ENCODE assay signal across 8 mouse cellular contexts in genomic region chrX:107402915-107403912, GRCm38 (mm10). TPM values are rescaled to one million over a fixed set of nuclear protein-coding genes. Genes with fewer than 3 reads are reported as not detected.
A peak's percentile ranks its signal among the peaks of the same experiment; 100 is the strongest.
DNase-seq lines count a peak whose midpoint lies in the region; ATAC-seq and TF ChIP-seq lines count a peak whose summit lies in the region.

TSS of gene Itm2a (minus strand) at chrX:107403376.

- H3K9me3 ChIP-seq in kidney, embryonic 16.5 days (ENCODE audit: low read length), result no peaks in the 10 kb centered on the region
- H3K9me3 ChIP-seq in limb, embryonic 14.5 days (ENCODE audit: control insufficient read depth, low read length), result no peaks in the 10 kb centered on the region
- no peaks in the 10 kb centered on the region for H3K9me3 ChIP-seq in midbrain, embryonic 16.5 days (replicated peaks; ENCODE audit: control insufficient read depth, low read length, poor library complexity, severe bottlenecking)
- H3K9me3 ChIP-seq in stomach, postnatal 0 days (ENCODE audit: control insufficient read depth, low read length), result no peaks in the 10 kb centered on the region

- H3K27me3 ChIP-seq in kidney, embryonic 16.5 days (ENCODE audit: insufficient read depth, low read length), result 0 out of 2 replicates have a peak, but pooled peaks cover 6% of the 10 kb centered on the region
- no peaks in the 10 kb centered on the region for H3K27me3 ChIP-seq in limb, embryonic 14.5 days (ENCODE audit: control insufficient read depth, insufficient read depth, low read length)
- no peaks in the 10 kb centered on the region for H3K27me3 ChIP-seq in midbrain, embryonic 16.5 days (ENCODE audit: control insufficient read depth, insufficient read depth, low read depth, low read length)
- H3K27me3 ChIP-seq in stomach, postnatal 0 days (ENCODE audit: control insufficient read depth, insufficient read depth, low read length), result no peaks in the 10 kb centered on the region

- peak within 1 kb of the TSS; percentile 59 for H3K4me3 ChIP-seq in kidney, embryonic 16.5 days (ENCODE audit: low read length)
- peak within 1 kb of the TSS; percentile 53 for H3K4me3 ChIP-seq in limb, embryonic 14.5 days (replicated peaks; ENCODE audit: low read length)
- H3K4me3 ChIP-seq in midbrain, embryonic 16.5 days (ENCODE audit: low read depth, low read length), result peak within 1 kb of the TSS; percentile 47
- peak within 1 kb of the TSS; percentile 53 for H3K4me3 ChIP-seq in stomach, postnatal 0 days (ENCODE audit: low read depth, low read length)

- TF ChIP-seq CTCF in stomach, postnatal 0 days (IDR thresholded peaks at IDR 0.05; ENCODE audit: low read depth), result no peak

- H3K27ac ChIP-seq in kidney, embryonic 16.5 days (ENCODE audit: low read length), result no peak within 1 kb of the TSS
- peak within 1 kb of the TSS; percentile 80 for H3K27ac ChIP-seq in limb, embryonic 14.5 days (replicated peaks; ENCODE audit: low read depth, low read length)
- H3K27ac ChIP-seq in midbrain, embryonic 16.5 days (ENCODE audit: low read length), result no peak within 1 kb of the TSS
- H3K27ac ChIP-seq in stomach, postnatal 0 days (replicated peaks), result peak within 1 kb of the TSS; percentile 69

- peak within 1 kb of the TSS; percentile 61 for H3K9ac ChIP-seq in kidney, embryonic 16.5 days (replicated peaks; ENCODE audit: low read length)
- H3K9ac ChIP-seq in limb, embryonic 14.5 days (ENCODE audit: low read depth, low read length, severe bottlenecking), result peak within 1 kb of the TSS; percentile 75
- H3K9ac ChIP-seq in midbrain, embryonic 16.5 days (ENCODE audit: low read depth, low read length), result peak within 1 kb of the TSS; percentile 51
- peak within 1 kb of the TSS; percentile 64 for H3K9ac ChIP-seq in stomach, postnatal 0 days (ENCODE audit: low read length)

- peak; percentile 99 for ATAC-seq in kidney, embryonic 16.5 days (ENCODE audit: low FRiP score, low TSS enrichment)
- peak; percentile 72 for ATAC-seq in inflammation-experienced regulatory T-cells, adult 6 months
- ATAC-seq in limb, embryonic 14.5 days (ENCODE audit: low FRiP score, low read depth), result peak; percentile 93
- ATAC-seq in midbrain, embryonic 16.5 days, result peak; percentile 97
- peak; percentile 79 for ATAC-seq in stomach, postnatal 0 days (ENCODE audit: low FRiP score, low TSS enrichment)

- WGBS in kidney, embryonic 16.5 days, result 20% methylated on average over 30 of the region's 30 CpGs
- WGBS in limb, embryonic 14.5 days, result 27% methylated on average over 28 of the region's 30 CpGs
- 16% methylated on average over 30 of the region's 30 CpGs for WGBS in midbrain, embryonic 16.5 days
- 11% methylated on average over 28 of the region's 30 CpGs for whole genome bisulfite sequencing in stomach, postnatal 0 days

- peak within 1 kb of the TSS; percentile 62 for H3K4me2 ChIP-seq in kidney, embryonic 16.5 days (replicated peaks; ENCODE audit: low read depth, low read length)
- peak within 1 kb of the TSS; percentile 47 for H3K4me2 ChIP-seq in limb, embryonic 14.5 days (replicated peaks; ENCODE audit: low read depth, low read length, severe bottlenecking)
- H3K4me2 ChIP-seq in midbrain, embryonic 16.5 days (ENCODE audit: low read length), result peak within 1 kb of the TSS; percentile 71
- peak within 1 kb of the TSS; percentile 58 for H3K4me2 ChIP-seq in stomach, postnatal 0 days (replicated peaks; ENCODE audit: low read depth)

- TF ChIP-seq EP300 in stomach, postnatal 0 days (optimal IDR thresholded peaks at IDR 0.05), result no peak

- H3K36me3 ChIP-seq in kidney, embryonic 16.5 days (ENCODE audit: insufficient read depth, low read length), result no peaks in the 10 kb centered on the region
- H3K36me3 ChIP-seq in limb, embryonic 14.5 days (ENCODE audit: control insufficient read depth, insufficient read depth, low read length), result no peaks in the 10 kb centered on the region; the same call in 1 of the 2 replicates
- no peaks in the 10 kb centered on the region for H3K36me3 ChIP-seq in midbrain, embryonic 16.5 days (ENCODE audit: control insufficient read depth, insufficient read depth, low read length)
- H3K36me3 ChIP-seq in stomach, postnatal 0 days (ENCODE audit: control insufficient read depth, insufficient read depth, low read length), result no peaks in the 10 kb centered on the region

- no peak for DNase-seq in kidney, adult 9 months
- peak; percentile 74 for DNase-seq in embryo, embryonic 10.5 days (ENCODE audit: low spot score)
- DNase-seq in gonadal fat pad, adult 2 months (ENCODE audit: low read depth), result no peak
- peak; percentile 83 for DNase-seq in limb, embryonic 14.5 days (ENCODE audit: low spot score)
- DNase-seq in stomach, postnatal 0 days (ENCODE audit: low spot score), result peak; percentile 53

- no peaks in the 10 kb centered on the region for H3K4me1 ChIP-seq in kidney, embryonic 16.5 days (ENCODE audit: insufficient read depth, low read length)
- no peaks in the 10 kb centered on the region for H3K4me1 ChIP-seq in limb, embryonic 14.5 days (ENCODE audit: control insufficient read depth, insufficient read depth, low read length)
- H3K4me1 ChIP-seq in midbrain, embryonic 16.5 days (ENCODE audit: control insufficient read depth, insufficient read depth, low read length), result peaks cover 2% of the 10 kb centered on the region; the same call in 1 of the 2 replicates
- no peaks in the 10 kb centered on the region for H3K4me1 ChIP-seq in stomach, postnatal 0 days (replicated peaks; ENCODE audit: control insufficient read depth, insufficient read depth)

- no peak for TF ChIP-seq POLR2A in limb, embryonic 14.5 days (IDR thresholded peaks at IDR 0.05; ENCODE audit: borderline replicate concordance, extremely low read depth, insufficient read depth, insufficient read length)

RNA-seq across cellular contexts. Expression of gene Itm2a, which starts in this region (rescaled TPM):
- 144 and 171 TPM in 2 replicates for polyA plus RNA-seq in kidney, embryonic 16.5 days (2015; fragmentation: Nextera tagmentation; extraction: Ambion mirVana)
- polyA plus RNA-seq in gonadal fat pad, adult 2 months (2012; rRNA removed), result 17.9 and 18.1 TPM in 2 replicates
- 10 to 100 TPM; 47.5 to 81.5 (median 71.0) TPM for polyA plus RNA-seq in inflammation-experienced regulatory T-cells, adult 6 months (2017; shearing (Covaris generic))
- 854 and 938 TPM in 2 replicates for polyA plus RNA-seq in limb, embryonic 14.5 days (2012; rRNA removed)
- polyA plus RNA-seq in limb, embryonic 14.5 days (2014; fragmentation: Nextera tagmentation; extraction: Ambion mirVana), result 1,223 and 1,534 TPM in 2 replicates
- 130 and 134 TPM in 2 replicates for polyA plus RNA-seq in midbrain, embryonic 16.5 days (2015; fragmentation: Nextera tagmentation; extraction: Ambion mirVana)
- polyA plus RNA-seq in stomach, postnatal 0 days (2015; fragmentation: Nextera tagmentation; extraction: Ambion mirVana), result 549 and 577 TPM in 2 replicates

Comparison
In these comparisons a context has a peak if more than half of its experiments do, and no peak if none do; other contexts are left out.
1. H3K27ac ChIP-seq: peak in limb, embryonic 14.5 days (single experiment) and stomach, postnatal 0 days (single experiment); none in kidney, embryonic 16.5 days (single experiment) and midbrain, embryonic 16.5 days (single experiment).
2. DNase-seq: peak in embryo, embryonic 10.5 days (single experiment), limb, embryonic 14.5 days (single experiment) and stomach, postnatal 0 days (single experiment); none in kidney, adult 9 months (single experiment) and gonadal fat pad, adult 2 months (single experiment).
3. Peak in every context shown above with its lines, with median percentiles within 50 percentile points of each other: ATAC-seq, H3K4me2 ChIP-seq, H3K4me3 ChIP-seq and H3K9ac ChIP-seq.